Mouse (Mus musculus) liver, embryonic 12.5 days (tissue): ENCODE results near the gene Isg20l2. TPM values are rescaled to one million over a fixed set of nuclear protein-coding genes. Genes with fewer than 3 reads are reported as not detected.
"Not testable (repeated sequence)": the region's sequence is repeated elsewhere in the genome, so short reads cannot be mapped to it uniquely, and the experiment has no call there.

Experiments used
- ATAC-seq: fragments of 200-750 bp; cut with Nextera tagmentation; 2 replicates; pipeline ENCODE4 v1.8.0; 2017; ENCODE audit warnings: moderate number of reproducible peaks, mild to moderate bottlenecking, moderate library complexity
- H3K27ac ChIP-seq: fragments of 300-500 bp; sonication (generic); 2 replicates; pipeline ENCODE4 v1.5.1; 2016; ENCODE audit warnings: mild to moderate bottlenecking
- H3K27me3 ChIP-seq: fragments of 300-500 bp; sonication (generic); replicated peaks from 2 replicates; pipeline ENCODE4 v1.6.1; 2016; ENCODE audit warnings: mild to moderate bottlenecking, moderate library complexity
- H3K36me3 ChIP-seq: fragments of 300-500 bp; sonication (generic); 2 replicates; pipeline ENCODE4 v1.6.1; 2016; ENCODE audit warnings: mild to moderate bottlenecking, moderate library complexity
- H3K4me1 ChIP-seq: fragments of 300-500 bp; sonication (generic); 2 replicates; pipeline ENCODE4 v1.6.1; 2016
- H3K4me2 ChIP-seq: fragments of 300-500 bp; sonication (generic); 2 replicates; pipeline ENCODE4 v1.6.1; 2016; ENCODE audit warnings: mild to moderate bottlenecking, moderate library complexity
- H3K4me3 ChIP-seq: fragments of 300-500 bp; sonication (generic); 2 replicates; pipeline ENCODE4 v1.5.1; 2016; ENCODE audit warnings: mild to moderate bottlenecking, moderate library complexity
- H3K9ac ChIP-seq: fragments of 300-500 bp; sonication (generic); 2 replicates; pipeline ENCODE4 v1.6.1; 2016; ENCODE audit warnings: mild to moderate bottlenecking, moderate library complexity
- H3K9me3 ChIP-seq: fragments of 300-500 bp; sonication (generic); replicated peaks from 2 replicates; pipeline ENCODE4 v1.6.1; 2016; ENCODE audit warnings: mild to moderate bottlenecking, moderate library complexity
- WGBS: fragments of 180-500 bp; shearing (Covaris S2); methylation state at CpG from one replicate; pipeline ENCODE4 v1.1.7; 2016; ENCODE audit not compliant: insufficient replicate concordance; 5-methylcytosine and 5-hydroxymethylcytosine counted together
- polyA plus RNA-seq: library from polyadenylated mRNA; unstranded; fragments of >200 nt; fragmentation: Nextera tagmentation; extraction: Ambion mirVana; gene quantifications from 2 replicates; pipeline ENCODE4 v1.2.1, GENCODE M21; 2016

The Isg20l2 gene
- polyA plus RNA-seq, 1 experiment from 2014 or later = 52.2 TPM

DNA sequence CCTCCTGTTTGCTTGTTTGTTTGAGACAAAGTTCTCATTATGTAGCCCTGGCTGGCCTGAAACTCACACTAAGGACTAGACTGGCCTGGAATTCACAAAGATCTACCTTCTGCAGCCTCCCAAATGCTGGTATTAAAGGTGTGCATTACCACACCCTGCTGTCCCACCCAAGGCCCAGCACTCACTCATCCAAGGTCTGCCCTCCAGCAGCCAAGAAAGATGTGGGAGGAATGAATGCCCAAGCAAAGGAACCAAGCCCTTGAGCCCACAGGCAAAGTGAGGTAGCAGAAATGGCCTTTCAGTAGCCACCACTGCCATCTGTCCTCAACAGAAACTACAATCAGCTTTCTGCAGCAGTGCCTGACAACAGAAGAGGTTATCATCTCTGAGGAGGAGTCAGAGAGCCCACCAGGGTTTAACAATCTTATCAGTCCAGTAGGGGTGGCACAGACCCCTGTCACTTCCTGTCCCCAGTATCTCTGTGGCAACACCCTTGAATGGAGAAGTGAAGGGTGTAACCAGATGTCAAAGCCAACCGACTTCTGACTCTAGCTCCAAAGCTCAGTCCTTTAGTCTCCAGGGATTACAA is 29.0 kb upstream of the Isg20l2 start:
- Histone ChIP-seq H3K4me3 (peak overlapping the region; percentile 47), H3K4me2 (peak overlapping the region; percentile 72), H3K36me3 (no peaks in the 10 kb centered on the region), H3K27ac (peak overlapping the region; percentile 98), H3K9ac (peak overlapping the region; percentile 72), H3K4me1 (peaks cover 60% of the 10 kb centered on the region), H3K27me3 (no peaks in the 10 kb centered on the region), H3K9me3 (no peaks in the 10 kb centered on the region)
- ATAC-seq = peak; percentile 85
- WGBS = 4% methylated on average over 1 of the region's 1 CpGs

- H3K27me3 ChIP-seq, H3K9me3 ChIP-seq, H3K36me3 ChIP-seq, ATAC-seq: not testable (repeated sequence)
- 48% methylated on average over 6 of the region's 6 CpGs for WGBS
- Histone ChIP-seq H3K4me3 (peak overlapping the region; percentile 47), H3K27ac (peak overlapping the region; percentile 98), H3K4me2 (peak overlapping the region; percentile 72), H3K9ac (peak overlapping the region; percentile 72), H3K4me1 (peaks cover 60% of the 10 kb centered on the region)
Observed at GRCm38 (mm10) chr3:87901959-87902358, 28.2 kb upstream of the Isg20l2 start.

DNA sequence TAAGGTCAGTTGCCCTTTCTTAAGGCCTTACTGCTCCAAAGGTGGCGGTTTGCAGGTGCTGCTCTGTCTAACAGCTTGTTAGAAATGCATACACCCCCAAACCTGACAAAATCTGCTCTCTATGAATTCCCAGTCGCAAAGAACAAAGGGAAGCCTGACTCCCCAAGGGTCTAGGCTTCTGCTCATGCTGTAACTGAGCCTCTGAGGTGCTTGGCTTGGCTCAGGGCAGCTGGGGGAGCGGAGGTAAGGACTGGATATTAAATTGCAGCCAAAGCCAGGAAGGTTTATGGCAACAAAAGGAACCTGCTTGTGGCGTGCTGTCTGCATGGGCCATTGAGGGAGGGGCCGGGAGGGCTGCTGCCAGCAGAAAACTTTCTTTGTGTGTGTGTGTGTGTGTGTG is 26.3 kb upstream of the Isg20l2 start:
- Histone ChIP-seq H3K27me3 (no peaks in the 10 kb centered on the region), H3K4me3 (no peak overlapping the region), H3K9me3 (no peaks in the 10 kb centered on the region), H3K4me2 (no peak overlapping the region), H3K27ac (peak overlapping the region; percentile 73), H3K9ac (peak overlapping the region; percentile 48; the same call in 1 of the 2 replicates), H3K4me1 (peaks cover 71% of the 10 kb centered on the region), H3K36me3 (0 out of 2 replicates have a peak, but pooled peaks cover 6% of the 10 kb centered on the region)
- ATAC-seq = no peak
- 62% methylated on average over 5 of the region's 5 CpGs for WGBS

- Histone ChIP-seq H3K36me3 (peaks cover 18% of the 10 kb centered on the region), H3K27me3 (no peaks in the 10 kb centered on the region), H3K9ac (peak within 1 kb of the TSS; percentile 100), H3K4me2 (peak within 1 kb of the TSS; percentile 84), H3K9me3 (no peaks in the 10 kb centered on the region), H3K4me3 (peak within 1 kb of the TSS; percentile 97), H3K27ac (peak within 1 kb of the TSS; percentile 97), H3K4me1 (peaks cover 72% of the 10 kb centered on the region)
- peak; percentile 86 for ATAC-seq
- WGBS = under 1% methylated on average over 50 of the region's 57 CpGs
Observed at GRCm38 (mm10) chr3:87905880-87906485, 24.1 kb upstream of the Isg20l2 start, which contains the start of gene Hdgf. Hdgf (plus strand) TSS chr3:87906321.

DNA sequence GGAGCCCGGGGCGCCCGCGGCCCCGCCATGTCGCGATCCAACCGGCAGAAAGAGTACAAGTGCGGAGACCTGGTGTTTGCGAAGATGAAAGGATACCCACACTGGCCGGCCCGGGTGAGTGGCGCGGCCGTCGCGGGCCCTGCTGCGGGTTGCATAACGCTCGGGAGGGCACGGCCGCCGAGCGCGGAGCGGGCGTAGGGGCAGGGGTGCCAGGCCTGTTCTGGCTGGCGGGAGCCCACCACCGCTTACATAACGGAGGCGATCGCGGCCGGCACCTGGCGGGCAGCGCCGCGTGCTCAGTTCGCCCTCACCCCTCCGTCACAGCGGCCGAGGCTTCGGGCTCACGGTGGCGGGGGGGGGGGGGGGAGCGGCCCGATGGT is 23.5 kb upstream of the Isg20l2 start:
- Histone ChIP-seq H3K4me2 (peak overlapping the region; percentile 84), H3K27ac (peak overlapping the region; percentile 97), H3K4me1 (peaks cover 72% of the 10 kb centered on the region), H3K27me3 (no peaks in the 10 kb centered on the region), H3K36me3 (peaks cover 24% of the 10 kb centered on the region), H3K4me3 (peak overlapping the region; percentile 97), H3K9me3 (no peaks in the 10 kb centered on the region), H3K9ac (peak overlapping the region; percentile 100)
- under 1% methylated on average over 32 of the region's 47 CpGs for WGBS
- ATAC-seq = no peak

GRCm38 (mm10) chr3:87906981-87907857 is 22.9 kb upstream of the Isg20l2 start:
- Histone ChIP-seq H3K4me3 (peak overlapping the region; percentile 97), H3K9ac (peak overlapping the region; percentile 100), H3K27me3 (no peaks in the 10 kb centered on the region), H3K9me3 (no peaks in the 10 kb centered on the region), H3K4me2 (peak overlapping the region; percentile 84), H3K36me3 (peaks cover 30% of the 10 kb centered on the region), H3K27ac (peak overlapping the region; percentile 97), H3K4me1 (peaks cover 72% of the 10 kb centered on the region)
- WGBS = under 1% methylated on average over 27 of the region's 27 CpGs
- peak; percentile 23 for ATAC-seq

- H3K4me3 ChIP-seq = peak overlapping the region; percentile 97
- no peak for ATAC-seq
- peaks cover 73% of the 10 kb centered on the region for H3K4me1 ChIP-seq
- H3K9me3 ChIP-seq = no peaks in the 10 kb centered on the region
- H3K27me3 ChIP-seq = no peaks in the 10 kb centered on the region
- H3K27ac ChIP-seq = peak overlapping the region; percentile 97
- WGBS = 4% methylated on average over 1 of the region's 1 CpGs
- H3K36me3 ChIP-seq = peaks cover 37% of the 10 kb centered on the region
- peak overlapping the region; percentile 100 for H3K9ac ChIP-seq
- H3K4me2 ChIP-seq = peak overlapping the region; percentile 84
Observed at GRCm38 (mm10) chr3:87907906-87908305, 22.2 kb upstream of the Isg20l2 start.

DNA sequence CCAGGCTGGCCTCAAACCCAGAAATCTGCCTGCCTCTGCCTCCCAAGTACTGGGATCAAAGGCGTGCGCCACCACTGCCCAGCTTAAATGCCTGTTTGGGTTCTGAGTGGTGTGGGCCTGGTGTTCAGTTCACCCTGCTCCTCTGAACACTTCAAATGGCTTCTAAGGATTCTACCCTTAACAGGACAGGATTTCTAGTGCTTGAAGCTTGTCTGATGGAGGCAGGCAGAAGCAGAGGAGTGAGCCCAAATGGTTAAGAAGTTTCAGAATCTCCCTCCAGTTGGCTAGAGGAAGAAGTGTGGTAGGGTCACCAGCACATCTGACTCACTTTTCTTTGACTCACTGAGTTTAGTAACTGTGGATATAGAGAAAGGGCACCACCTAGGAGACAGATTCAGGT is 20.7 kb upstream of the Isg20l2 start:
- no peak for ATAC-seq
- peak overlapping the region; percentile 97 for H3K27ac ChIP-seq
- WGBS = 57% methylated on average over 2 of the region's 2 CpGs
- H3K4me1 ChIP-seq = peaks cover 80% of the 10 kb centered on the region
- H3K4me2 ChIP-seq = peak overlapping the region; percentile 84
- peak overlapping the region; percentile 97 for H3K4me3 ChIP-seq
- peaks cover 52% of the 10 kb centered on the region for H3K36me3 ChIP-seq
- no peaks in the 10 kb centered on the region for H3K27me3 ChIP-seq
- H3K9me3 ChIP-seq = no peaks in the 10 kb centered on the region
- H3K9ac ChIP-seq = peak overlapping the region; percentile 100

GRCm38 (mm10) chr3:87909874-87910273 is 20.2 kb upstream of the Isg20l2 start:
- H3K4me2 ChIP-seq = peak overlapping the region; percentile 84
- H3K36me3 ChIP-seq = peaks cover 57% of the 10 kb centered on the region
- ATAC-seq = no peak
- H3K4me1 ChIP-seq = peaks cover 82% of the 10 kb centered on the region
- peak overlapping the region; percentile 97 for H3K27ac ChIP-seq
- H3K27me3 ChIP-seq = no peaks in the 10 kb centered on the region
- no peaks in the 10 kb centered on the region for H3K9me3 ChIP-seq
- peak overlapping the region; percentile 97 for H3K4me3 ChIP-seq
- peak overlapping the region; percentile 100 for H3K9ac ChIP-seq
- WGBS = 8% methylated on average over 4 of the region's 4 CpGs

DNA sequence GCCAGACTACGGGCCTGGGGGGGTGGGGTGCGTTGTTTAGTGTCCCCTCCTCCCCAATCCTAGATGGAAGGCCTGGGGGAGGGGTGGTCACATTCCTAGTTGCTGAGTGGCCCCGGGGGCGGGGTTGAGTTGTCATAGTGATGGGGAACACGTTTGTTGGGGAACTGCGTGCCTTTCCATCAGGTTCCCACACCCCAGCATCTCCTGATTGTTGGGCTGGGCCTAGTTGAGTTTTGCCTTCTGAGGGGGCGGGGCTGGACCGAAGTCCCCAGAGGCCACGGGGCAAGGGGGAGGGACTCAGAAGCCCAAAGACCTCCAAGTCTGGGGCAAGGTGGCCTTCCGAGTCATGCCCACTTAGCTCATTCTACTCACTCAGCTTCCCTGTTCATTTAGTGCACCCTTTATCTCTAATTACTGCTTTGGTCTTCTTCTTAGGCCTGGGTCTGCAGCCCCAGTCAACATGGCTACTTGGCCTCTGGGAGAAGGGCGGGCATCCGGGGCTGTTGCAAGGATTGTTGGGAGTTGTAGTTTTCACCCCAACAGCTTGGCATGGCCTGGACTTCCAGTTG is 19.5 kb upstream of the Isg20l2 start:
- H3K9me3 ChIP-seq = no peaks in the 10 kb centered on the region
- peak overlapping the region; percentile 84 for H3K4me2 ChIP-seq
- peaks cover 65% of the 10 kb centered on the region for H3K36me3 ChIP-seq
- H3K27ac ChIP-seq = peak overlapping the region; percentile 97
- peak; percentile 14 for ATAC-seq
- peaks cover 77% of the 10 kb centered on the region for H3K4me1 ChIP-seq
- H3K4me3 ChIP-seq = peak overlapping the region; percentile 97
- peak overlapping the region; percentile 100 for H3K9ac ChIP-seq
- 16% methylated on average over 12 of the region's 12 CpGs for WGBS
- no peaks in the 10 kb centered on the region for H3K27me3 ChIP-seq

- peaks cover 83% of the 10 kb centered on the region for H3K36me3 ChIP-seq
- peak overlapping the region; percentile 37 for H3K9ac ChIP-seq
- H3K9me3 ChIP-seq = no peaks in the 10 kb centered on the region
- peak overlapping the region; percentile 38 for H3K4me2 ChIP-seq
- no peak overlapping the region for H3K4me3 ChIP-seq
- WGBS = 79% methylated on average over 7 of the region's 7 CpGs
- no peak for ATAC-seq
- no peaks in the 10 kb centered on the region for H3K27me3 ChIP-seq
- peak overlapping the region; percentile 97 for H3K27ac ChIP-seq
- peaks cover 69% of the 10 kb centered on the region for H3K4me1 ChIP-seq
Observed at GRCm38 (mm10) chr3:87913491-87913890, 16.6 kb upstream of the Isg20l2 start.
